Mouse (Mus musculus) neural tube, embryonic 14.5 days (tissue): Measurements from ENCODE around the gene Tbc1d10c. TPM values are rescaled to one million over a fixed set of nuclear protein-coding genes. Genes with fewer than 3 reads are reported as not detected.
A peak's percentile ranks its signal among the peaks of the same experiment; 100 is the strongest.

Source experiments
- ATAC-seq: fragments of 200-750 bp; cut with Nextera tagmentation; 2 replicates; pipeline ENCODE4 v1.8.0; 2017; ENCODE audit warnings: low read depth, mild to moderate bottlenecking, moderate TSS enrichment, moderate library complexity
- H3K27ac ChIP-seq: fragments of 300-500 bp; sonication (generic); 2 replicates; pipeline ENCODE4 v1.5.1; 2014; ENCODE audit warnings: low read depth, mild to moderate bottlenecking, control low read depth, low read length, moderate library complexity, mixed read lengths
- H3K27me3 ChIP-seq: fragments of 300-500 bp; sonication (generic); 2 replicates; pipeline ENCODE4 v1.6.1; 2014; ENCODE audit warnings: low read length; ENCODE audit not compliant: control insufficient read depth, insufficient read depth
- H3K36me3 ChIP-seq: fragments of 300-500 bp; sonication (generic); 2 replicates; pipeline ENCODE4 v1.6.1; 2014; ENCODE audit warnings: low read length, mixed read lengths; ENCODE audit not compliant: control insufficient read depth, insufficient read depth
- H3K4me1 ChIP-seq: fragments of 300-500 bp; sonication (generic); 2 replicates; pipeline ENCODE4 v1.6.1; 2014; ENCODE audit warnings: low read length; ENCODE audit not compliant: control insufficient read depth, insufficient read depth
- H3K4me2 ChIP-seq: fragments of 300-500 bp; sonication (generic); 2 replicates; pipeline ENCODE4 v1.6.1; 2014; ENCODE audit warnings: mild to moderate bottlenecking, low read depth, low read length, control low read depth
- H3K4me3 ChIP-seq: fragments of 300-500 bp; sonication (generic); 2 replicates; pipeline ENCODE4 v1.5.1; 2014; ENCODE audit warnings: low read depth, low read length, control low read depth, mixed read lengths
- H3K9ac ChIP-seq: fragments of 300-500 bp; sonication (generic); replicated peaks from 2 replicates; pipeline ENCODE4 v1.6.1; 2014; ENCODE audit warnings: low read depth, mild to moderate bottlenecking, control low read depth, low read length, mixed read lengths
- H3K9me3 ChIP-seq: fragments of 300-500 bp; sonication (generic); 2 replicates; pipeline ENCODE4 v1.6.1; 2016; ENCODE audit warnings: low read length; ENCODE audit not compliant: control insufficient read depth
- WGBS: fragments of 180-500 bp; shearing (Covaris S2); extraction: QIAGEN DNeasy Blood & Tissue Kit; methylation state at CpG from one replicate; pipeline ENCODE4 v1.1.7; 2014; 5-methylcytosine and 5-hydroxymethylcytosine counted together
- polyA plus RNA-seq: library from polyadenylated mRNA; unstranded; fragments of >200 nt; fragmentation: Nextera tagmentation; extraction: Ambion mirVana; gene quantifications from 2 replicates; pipeline ENCODE4 v1.2.1, GENCODE M21; 2014

Gene Tbc1d10c
- polyA plus RNA-seq, 1 experiment from 2014 or later, result 1.1 TPM

- Histone ChIP-seq H3K9me3 (no peaks in the 10 kb centered on the region), H3K4me3 (no peak overlapping the region), H3K36me3 (no peaks in the 10 kb centered on the region), H3K27ac (no peak overlapping the region), H3K27me3 (no peaks in the 10 kb centered on the region), H3K9ac (no peak overlapping the region), H3K4me2 (no peak overlapping the region), H3K4me1 (no peaks in the 10 kb centered on the region)
- 80% methylated on average over 3 of the region's 3 CpGs for WGBS
- ATAC-seq, result no peak
These were observed 3.8 kb downstream of the Tbc1d10c start for GRCm38 (mm10) chr19:4187303-4187702.

- Histone ChIP-seq H3K4me1 (no peaks in the 10 kb centered on the region), H3K27ac (no peak overlapping the region), H3K9me3 (no peaks in the 10 kb centered on the region), H3K9ac (no peak overlapping the region), H3K4me2 (no peak overlapping the region), H3K4me3 (no peak overlapping the region), H3K36me3 (no peaks in the 10 kb centered on the region), H3K27me3 (no peaks in the 10 kb centered on the region)
- no peak for ATAC-seq
- 56% methylated on average over 15 of the region's 15 CpGs for WGBS
These were observed 5.8 kb downstream of the Tbc1d10c start for GRCm38 (mm10) chr19:4184976-4185975.

GRCm38 (mm10) chr19:4183689-4184088, 7.4 kb downstream of the Tbc1d10c start:
- Histone ChIP-seq H3K4me1 (no peaks in the 10 kb centered on the region), H3K9me3 (no peaks in the 10 kb centered on the region), H3K27me3 (no peaks in the 10 kb centered on the region), H3K36me3 (no peaks in the 10 kb centered on the region), H3K4me2 (no peak overlapping the region), H3K4me3 (no peak overlapping the region), H3K9ac (no peak overlapping the region), H3K27ac (no peak overlapping the region)
- ATAC-seq, result no peak
- WGBS, result 65% methylated on average over 2 of the region's 2 CpGs

DNA sequence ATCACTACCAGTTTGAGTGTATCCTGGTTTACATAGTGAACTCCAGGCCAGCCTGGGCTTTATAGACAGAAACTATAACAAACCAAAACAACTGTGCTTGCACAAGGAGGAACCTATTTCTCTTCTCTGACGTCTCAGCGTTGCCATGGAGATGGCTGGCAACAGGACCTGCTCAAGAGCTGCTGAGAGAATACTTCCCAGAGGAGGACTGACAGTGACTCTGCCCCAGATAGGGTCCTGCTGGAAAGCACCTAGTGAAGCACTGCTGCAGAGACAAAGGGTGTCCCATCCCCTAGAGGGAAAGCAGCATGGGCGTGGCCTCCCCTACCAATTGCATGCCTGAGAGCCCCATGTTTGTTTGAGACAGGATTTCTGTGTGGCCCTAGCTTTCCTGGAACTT, 9.2 kb downstream of the Tbc1d10c start:
- WGBS, result 40% methylated on average over 3 of the region's 3 CpGs
- H3K9ac ChIP-seq, result no peak overlapping the region
- no peak for ATAC-seq

DNA sequence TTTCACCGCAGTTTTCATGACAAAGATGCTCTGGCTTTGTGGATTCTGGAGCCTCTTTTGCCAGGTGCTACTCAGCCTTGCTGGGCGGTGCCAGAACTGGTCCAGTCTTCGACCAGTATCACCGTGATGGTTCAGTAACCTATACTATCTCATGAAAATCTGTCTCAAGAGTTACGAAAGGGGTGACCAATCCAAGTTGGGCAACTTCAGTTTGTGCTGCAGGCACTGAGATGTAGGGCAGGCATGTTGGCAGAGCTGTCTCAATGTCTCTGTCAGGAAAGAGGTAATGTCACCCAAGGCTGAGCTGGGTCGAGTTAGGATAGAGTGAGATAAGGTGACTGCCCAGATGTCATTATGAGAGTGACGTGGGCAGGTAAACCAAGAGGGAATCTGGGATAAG, 10.7 kb downstream of the Tbc1d10c start:
- Histone ChIP-seq H3K27me3 (no peaks in the 10 kb centered on the region), H3K27ac (no peak overlapping the region), H3K4me3 (no peak overlapping the region), H3K9me3 (no peaks in the 10 kb centered on the region), H3K36me3 (no peaks in the 10 kb centered on the region), H3K9ac (no peak overlapping the region), H3K4me1 (0 out of 2 replicates have a peak, but pooled peaks cover 4% of the 10 kb centered on the region), H3K4me2 (no peak overlapping the region)
- ATAC-seq, result no peak
- WGBS, result 90% methylated on average over 7 of the region's 7 CpGs

More for the DNA sequence above, 9.2 kb downstream of the Tbc1d10c start:
- Histone ChIP-seq H3K36me3 (no peaks in the 10 kb centered on the region), H3K4me3 (no peak overlapping the region), H3K4me2 (no peak overlapping the region), H3K27ac (no peak overlapping the region), H3K4me1 (no peaks in the 10 kb centered on the region), H3K9me3 (no peaks in the 10 kb centered on the region), H3K27me3 (no peaks in the 10 kb centered on the region)

- Histone ChIP-seq H3K27me3 (no peaks in the 10 kb centered on the region), H3K4me1 (0 out of 2 replicates have a peak, but pooled peaks cover 4% of the 10 kb centered on the region), H3K36me3 (no peaks in the 10 kb centered on the region), H3K9ac (peak within 1 kb of the TSS; percentile 16), H3K4me3 (no peak within 1 kb of the TSS), H3K9me3 (no peaks in the 10 kb centered on the region), H3K27ac (no peak within 1 kb of the TSS), H3K4me2 (peak within 1 kb of the TSS; percentile 27)
- ATAC-seq, result peak; percentile 35; the same call in 1 of the 2 replicates
- WGBS, result 2% methylated on average over 11 of the region's 11 CpGs
These were observed 15.6 kb downstream of the Tbc1d10c start, which contains the start of gene Carns1 for GRCm38 (mm10) chr19:4175368-4175947. Carns1 (minus strand) TSS chr19:4175479.

- no peak overlapping the region for H3K9ac ChIP-seq
- no peak overlapping the region for H3K4me3 ChIP-seq
- WGBS, result 56% methylated on average over 11 of the region's 11 CpGs
- no peak for ATAC-seq
- no peaks in the 10 kb centered on the region for H3K9me3 ChIP-seq
- H3K4me1 ChIP-seq, result peaks cover 10% of the 10 kb centered on the region; the same call in 1 of the 2 replicates
- H3K36me3 ChIP-seq, result no peaks in the 10 kb centered on the region
- H3K27ac ChIP-seq, result no peak overlapping the region
- H3K4me2 ChIP-seq, result no peak overlapping the region
- no peaks in the 10 kb centered on the region for H3K27me3 ChIP-seq
These were observed 18.2 kb downstream of the Tbc1d10c start for GRCm38 (mm10) chr19:4172925-4173324.

DNA sequence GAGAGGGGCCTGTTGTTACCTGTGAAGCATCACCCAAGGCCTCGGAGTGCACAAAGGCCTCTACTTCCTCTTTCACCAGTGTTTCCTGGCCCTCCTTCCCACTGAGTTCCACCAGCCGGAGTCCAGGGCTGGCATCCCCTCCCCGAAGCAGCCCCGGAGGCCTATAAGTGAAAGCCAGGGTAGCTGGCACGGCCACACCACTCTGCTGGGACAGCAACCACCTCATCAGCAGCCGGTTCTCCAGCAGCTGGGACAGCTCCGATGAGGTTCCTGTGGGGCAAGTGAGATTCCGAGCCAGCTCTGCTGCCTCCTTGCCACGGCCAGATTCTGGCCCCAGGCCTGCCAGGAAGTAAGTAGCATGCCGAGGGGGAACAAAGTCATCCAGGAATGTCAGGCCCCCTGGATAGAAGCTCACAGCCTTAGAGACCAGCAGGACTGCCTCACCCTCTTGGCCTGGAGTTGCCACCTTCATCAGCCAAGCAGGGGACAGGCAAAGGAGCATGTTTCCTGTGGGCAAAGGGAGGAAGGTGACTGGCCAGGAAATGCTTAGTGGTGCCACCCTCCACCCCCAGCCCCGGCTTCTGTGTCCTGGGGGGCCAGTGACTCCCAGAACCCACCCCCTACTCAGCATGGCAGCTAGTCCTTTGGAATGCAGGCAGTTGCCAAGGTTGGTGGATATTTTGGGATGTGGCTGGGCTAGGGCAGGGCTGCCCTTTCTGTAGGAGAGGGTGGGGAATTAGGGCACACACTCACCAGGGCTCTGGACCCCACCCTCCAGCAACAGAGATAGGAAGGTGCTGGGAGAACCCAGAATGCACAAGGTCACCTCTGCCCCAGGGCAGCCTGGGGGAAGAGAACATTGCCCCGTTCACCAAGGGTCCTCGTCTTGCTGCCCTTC, 19.4 kb downstream of the Tbc1d10c start:
- Histone ChIP-seq H3K4me3 (no peak overlapping the region), H3K9ac (no peak overlapping the region), H3K4me2 (no peak overlapping the region), H3K4me1 (peaks cover 10% of the 10 kb centered on the region; the same call in 1 of the 2 replicates), H3K36me3 (no peaks in the 10 kb centered on the region), H3K9me3 (no peaks in the 10 kb centered on the region), H3K27ac (no peak overlapping the region), H3K27me3 (no peaks in the 10 kb centered on the region)
- 76% methylated on average over 13 of the region's 13 CpGs for WGBS
- no peak for ATAC-seq
